Comparison of ENCODE assay signal across 8 mouse cellular contexts in genomic region chr7:16296766-16297390, GRCm38 (mm10). TPM values are rescaled to one million over a fixed set of nuclear protein-coding genes. Genes with fewer than 3 reads are reported as not detected.
DNase-seq lines count a peak whose midpoint lies in the region; ATAC-seq and TF ChIP-seq lines count a peak whose summit lies in the region.

No protein-coding gene starts in this region.

- H3K27me3 ChIP-seq in G1E (ENCODE audit: insufficient read depth, low read length) = peaks cover 2% of the 10 kb centered on the region; the same call in 1 of the 2 replicates
- H3K27me3 ChIP-seq in forebrain, embryonic 16.5 days (replicated peaks; ENCODE audit: control insufficient read depth, insufficient read depth, low read length) = no peaks in the 10 kb centered on the region

- peak overlapping the region; percentile 46 for H3K9ac ChIP-seq in forebrain, embryonic 16.5 days (replicated peaks; ENCODE audit: low read depth, low read length)

- ATAC-seq in G1E (ENCODE audit: extremely low read depth, insufficient number of reproducible peaks, low FRiP score, poor library complexity, severe bottlenecking) = peak; percentile 34
- no peak for ATAC-seq in forebrain, embryonic 16.5 days

- H3K4me2 ChIP-seq in forebrain, embryonic 16.5 days (ENCODE audit: low read length) = peak overlapping the region; percentile 48

- no peak for TF ChIP-seq CTCF in G1E (IDR thresholded peaks at IDR 0.05; ENCODE audit: low read depth, low read length)

- no peaks in the 10 kb centered on the region for H3K9me3 ChIP-seq in G1E (replicated peaks)
- H3K9me3 ChIP-seq in forebrain, embryonic 16.5 days (ENCODE audit: control insufficient read depth, low read length) = no peaks in the 10 kb centered on the region

- H3K27ac ChIP-seq in forebrain, embryonic 16.5 days (ENCODE audit: low read length) = no peak overlapping the region

- H3K4me1 ChIP-seq in G1E (ENCODE audit: insufficient read depth, low read depth, low read length) = peaks cover 40% of the 10 kb centered on the region
- H3K4me1 ChIP-seq in forebrain, embryonic 16.5 days (replicated peaks; ENCODE audit: control insufficient read depth, insufficient read depth, low read length) = peaks cover 29% of the 10 kb centered on the region

- WGBS in forebrain, embryonic 16.5 days = under 1% methylated on average over 22 of the region's 22 CpGs

- H3K4me3 ChIP-seq in G1E (ENCODE audit: low read depth, low read length) = peak overlapping the region; percentile 65; the same call in 1 of the 2 replicates
- peak overlapping the region; percentile 36 for H3K4me3 ChIP-seq in forebrain, embryonic 16.5 days (replicated peaks; ENCODE audit: low read length)

- H3K36me3 ChIP-seq in G1E (replicated peaks) = no peaks in the 10 kb centered on the region
- no peaks in the 10 kb centered on the region for H3K36me3 ChIP-seq in forebrain, embryonic 16.5 days (ENCODE audit: control insufficient read depth, insufficient read depth)

- peak; percentile 79 for DNase-seq in G1E (ENCODE audit: low spot score)
- peak; percentile 91 for DNase-seq in cerebellum, adult 18-20 months
- peak; percentile 93 for DNase-seq in heart, postnatal 4 days
- peak; percentile 59 for DNase-seq in layer of hippocampus, adult 9-10 months (ENCODE audit: low spot score)
- peak; percentile 98 for DNase-seq in lung, postnatal 10 days
- DNase-seq in ovary, postnatal 14 days (ENCODE audit: low spot score) = peak; percentile 74
- DNase-seq in thymus, postnatal 10 days (ENCODE audit: low spot score in 2 of 2) = peak; percentile 84 to 89

RNA-seq across cellular contexts. Expression of gene Ccdc9, which starts 10.3 kb away (rescaled TPM):
- total RNA-seq in G1E (2014; fragmentation: Nextera tagmentation) (8.1 and 16.6 TPM in 2 replicates), G1E (2017) (58.0 and 66.0 TPM in 2 replicates)
- polyA plus RNA-seq in G1E (2012) = 133 and 136 TPM in 2 replicates
- 25.0 and 29.4 TPM in 2 replicates for polyA plus RNA-seq in forebrain, embryonic 16.5 days (2015; fragmentation: Nextera tagmentation; extraction: Ambion mirVana)
- total RNA-seq in heart, postnatal 4 days (2021) = 10 to 100 TPM; 39.4 to 43.1 TPM

RNA-seq across cellular contexts. Expression of gene Bbc3, which starts 11.3 kb away (rescaled TPM):
- total RNA-seq in G1E (2014; fragmentation: Nextera tagmentation) (10.2 and 15.8 TPM in 2 replicates), G1E (2017) (9.0 and 16.3 TPM in 2 replicates)
- 209 and 355 TPM in 2 replicates for polyA plus RNA-seq in G1E (2012)
- 17.6 and 18.9 TPM in 2 replicates for polyA plus RNA-seq in forebrain, embryonic 16.5 days (2015; fragmentation: Nextera tagmentation; extraction: Ambion mirVana)
- total RNA-seq in heart, postnatal 4 days (2021) = 1 to 10 TPM; 7.0 to 9.0 TPM

RNA-seq across cellular contexts. Expression of gene Inafm1, which starts 23.5 kb away (rescaled TPM):
- total RNA-seq in G1E (2014; fragmentation: Nextera tagmentation) (3.5 and 4.1 TPM in 2 replicates), G1E (2017) (18.8 and 23.1 TPM in 2 replicates)
- polyA plus RNA-seq in G1E (2012) = 92.0 and 140 TPM in 2 replicates
- 23.3 and 27.2 TPM in 2 replicates for polyA plus RNA-seq in forebrain, embryonic 16.5 days (2015; fragmentation: Nextera tagmentation; extraction: Ambion mirVana)
- total RNA-seq in heart, postnatal 4 days (2021) = 10 to 100 TPM; 12.5 to 13.6 TPM

RNA-seq across cellular contexts. Expression of gene C5ar1, which starts 37.5 kb away (rescaled TPM):
- not detected in 2 replicates for total RNA-seq in G1E (2014; fragmentation: Nextera tagmentation)
- 0.16 and 0.64 TPM in 2 replicates for total RNA-seq in G1E (2017)
- polyA plus RNA-seq in G1E (2012) = not detected in 2 replicates
- polyA plus RNA-seq in forebrain, embryonic 16.5 days (2015; fragmentation: Nextera tagmentation; extraction: Ambion mirVana) = 1.2 and 2.0 TPM in 2 replicates
- 1 to 10 TPM; 1.8 to 1.9 TPM for total RNA-seq in heart, postnatal 4 days (2021)

RNA-seq across cellular contexts. Expression of gene C5ar2, which starts 52.9 kb away (rescaled TPM):
- total RNA-seq in G1E (2014; fragmentation: Nextera tagmentation) (0.23 and 0.63 TPM in 2 replicates), G1E (2017) (0.12 and 0.27 TPM in 2 replicates)
- polyA plus RNA-seq in G1E (2012) = 0.02 TPM in 2 replicates
- 0.16 TPM in 1 of 2 replicates, not detected in the other for polyA plus RNA-seq in forebrain, embryonic 16.5 days (2015; fragmentation: Nextera tagmentation; extraction: Ambion mirVana)
- total RNA-seq in heart, postnatal 4 days (2021) = under 1 TPM; 0.45 to 0.50 TPM
